Mouse (Mus musculus) lung, postnatal 0 days (tissue): Measurements from ENCODE around the gene Pcca.

Experiments
- CTCF ChIP-seq: IDR thresholded peaks from 2 replicates; pipeline ENCODE4 v1.5.1; 2016; ENCODE audit warnings: antibody characterized with exemption, mild to moderate bottlenecking
- EP300 ChIP-seq: IDR thresholded peaks from 2 replicates; pipeline ENCODE4 v1.6.1; 2016; ENCODE audit warnings: antibody characterized with exemption, mild to moderate bottlenecking, control low read depth

DNA sequence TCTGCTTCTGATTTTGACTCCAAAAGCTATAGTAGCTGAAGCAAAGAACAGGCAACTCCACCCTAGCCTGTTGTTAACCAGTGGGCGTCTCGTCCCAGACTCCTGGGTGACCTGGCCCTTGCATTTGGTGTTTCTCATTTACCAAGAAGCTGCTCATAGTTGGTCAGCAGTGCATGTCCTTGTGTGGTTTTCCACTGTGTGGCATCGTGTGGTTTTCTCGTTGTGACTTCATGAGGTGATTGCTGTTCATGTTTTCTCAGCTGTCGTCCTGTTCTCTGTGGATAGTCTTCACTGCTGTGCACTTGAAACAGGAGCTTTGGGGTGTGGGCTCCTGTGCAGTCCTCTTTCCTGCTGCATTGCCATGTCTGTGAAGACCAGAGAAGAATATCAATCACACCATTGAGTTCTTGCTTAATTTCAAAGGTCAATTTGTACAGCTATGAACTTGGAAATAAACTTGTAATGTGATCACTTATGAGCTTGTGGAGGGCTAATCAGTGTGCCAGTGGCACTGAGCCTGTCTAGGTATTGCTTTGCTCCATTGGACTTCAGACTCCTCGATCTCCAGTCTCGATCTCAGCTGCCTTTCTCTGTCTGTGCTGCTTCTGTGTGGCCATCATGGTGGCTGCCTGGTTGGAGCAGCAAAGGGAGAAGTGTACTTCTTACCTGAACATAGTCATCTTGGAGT is 40.1 kb downstream of the Pcca start:
- TF ChIP-seq CTCF: no peak
- no peak for TF ChIP-seq EP300
